Mouse (Mus musculus) liver, adult 2 months (tissue): Measurements from ENCODE around the gene Cog1. TPM values are rescaled to one million over a fixed set of nuclear protein-coding genes. Genes with fewer than 3 reads are reported as not detected.

Experiments used
- DNase-seq: peaks from one replicate; pipeline ENCODE4 v3.0.0-alpha.2; 2011; ENCODE audit warnings: low read depth, low spot score; ENCODE audit errors: extremely low read depth
- H3K27ac ChIP-seq: fragments of 200-500 bp; replicated peaks from 2 replicates; pipeline ENCODE4 v1.5.1; 2012; ENCODE audit warnings: low read depth, mild to moderate bottlenecking, control low read depth, inconsistent platforms, low read length; ENCODE audit not compliant: insufficient read depth
- H3K27me3 ChIP-seq: fragments of 200-500 bp; 2 replicates; pipeline ENCODE4 v1.6.1; 2012; ENCODE audit warnings: mild to moderate bottlenecking, moderate library complexity, low read length, inconsistent platforms; ENCODE audit not compliant: control insufficient read depth, insufficient read depth
- H3K36me3 ChIP-seq: fragments of 200-500 bp; 2 replicates; pipeline ENCODE4 v1.6.1; 2012; ENCODE audit warnings: low read length, inconsistent platforms; ENCODE audit not compliant: control insufficient read depth, insufficient read depth
- H3K4me1 ChIP-seq: fragments of 200-500 bp; 2 replicates; pipeline ENCODE4 v1.6.1; 2011; ENCODE audit warnings: low read length; ENCODE audit not compliant: control insufficient read depth, insufficient read depth
- H3K4me3 ChIP-seq: fragments of 200-500 bp; 2 replicates; pipeline ENCODE4 v1.5.1; 2011; ENCODE audit warnings: low read depth, mild to moderate bottlenecking, control low read depth, low read length, moderate library complexity; ENCODE audit not compliant: insufficient read depth
- H3K79me2 ChIP-seq: fragments of 200-500 bp; 2 replicates; pipeline ENCODE4 v1.6.1; 2012; ENCODE audit warnings: inconsistent platforms, mild to moderate bottlenecking, low read length, moderate library complexity; ENCODE audit not compliant: control insufficient read depth, insufficient read depth
- H3K9ac ChIP-seq: fragments of 200-500 bp; 2 replicates; pipeline ENCODE4 v1.6.1; 2012; ENCODE audit warnings: low read depth, mild to moderate bottlenecking, control low read depth, inconsistent platforms, low read length
- CTCF ChIP-seq: fragments of 200-500 bp; IDR thresholded peaks from 2 replicates; pipeline ENCODE4 v1.5.1; 2011; ENCODE audit warnings: low read depth, low read length, control low read depth
- POLR2A ChIP-seq: fragments of 200-500 bp; IDR thresholded peaks from 2 replicates; pipeline ENCODE4 v1.6.1; 2011; ENCODE audit warnings: low read length, control low read depth; ENCODE audit not compliant: insufficient read depth; ENCODE audit errors: extremely low read depth
- WGBS: fragments of 180-500 bp; shearing (Covaris S2); methylation state at CpG from one replicate; pipeline ENCODE4 v1.1.7; 2018; 5-methylcytosine and 5-hydroxymethylcytosine counted together
- polyA plus RNA-seq: library from polyadenylated mRNA; depleted of rRNA; stranded (reverse); fragments of >200 nt; gene quantifications from 2 replicates; pipeline ENCODE4 v1.2.3, GENCODE M21; 2012
- total RNA-seq: library from RNA; depleted of rRNA; stranded (reverse); fragments of >200 nt; gene quantifications from 2 replicates; pipeline ENCODE4 v1.2.3, GENCODE M21; 2014

Cog1 gene
- total and polyA plus RNA-seq, 2 experiments = 6.0 to 17.7 TPM

- WGBS = 60% methylated on average over 2 of the region's 2 CpGs
- DNase-seq = no peak
- H3K4me1 ChIP-seq = peaks cover 9% of the 10 kb centered on the region
- H3K27me3 ChIP-seq = no peaks in the 10 kb centered on the region
- H3K36me3 ChIP-seq = peaks cover 6% of the 10 kb centered on the region; the same call in 1 of the 2 replicates
- peaks cover 46% of the 10 kb centered on the region for H3K79me2 ChIP-seq
- TF ChIP-seq CTCF (no peak), POLR2A (no peak)
- H3K27ac ChIP-seq = peak overlapping the region; percentile 42
- H3K9ac ChIP-seq = 0 out of 2 replicates have a peak overlapping the region, but pooled peaks have one; percentile 14
- H3K4me3 ChIP-seq = no peak overlapping the region
These were observed 32.0 kb downstream of the Cog1 start for GRCm38 (mm10) chr11:113680954-113681353.

GRCm38 (mm10) chr11:113681979-113682378 is 33.0 kb downstream of the Cog1 start:
- no peak for TF ChIP-seq CTCF
- TF ChIP-seq POLR2A = no peak
- H3K9ac ChIP-seq = no peak overlapping the region
- peak; percentile 47 for DNase-seq

GRCm38 (mm10) chr11:113682897-113683626 is 34.1 kb downstream of the Cog1 start:
- Histone ChIP-seq H3K27me3 (no peaks in the 10 kb centered on the region), H3K4me1 (peaks cover 9% of the 10 kb centered on the region), H3K4me3 (peak overlapping the region; percentile 88), H3K79me2 (peaks cover 32% of the 10 kb centered on the region), H3K9ac (peak overlapping the region; percentile 95), H3K36me3 (no peaks in the 10 kb centered on the region; the same call in 1 of the 2 replicates), H3K27ac (peak overlapping the region; percentile 64)
- 5% methylated on average over 38 of the region's 38 CpGs for WGBS
- TF ChIP-seq POLR2A = no peak
- TF ChIP-seq CTCF = no peak
- no peak for DNase-seq

More at GRCm38 (mm10) chr11:113681979-113682378, 33.0 kb downstream of the Cog1 start:
- peaks cover 40% of the 10 kb centered on the region for H3K79me2 ChIP-seq
- H3K4me1 ChIP-seq = peaks cover 9% of the 10 kb centered on the region
- no peaks in the 10 kb centered on the region for H3K27me3 ChIP-seq
- no peak overlapping the region for H3K27ac ChIP-seq
- H3K4me3 ChIP-seq = no peak overlapping the region
- H3K36me3 ChIP-seq = peaks cover 2% of the 10 kb centered on the region; the same call in 1 of the 2 replicates

GRCm38 (mm10) chr11:113683627-113683956 is 34.6 kb downstream of the Cog1 start:
- under 1% methylated on average over 37 of the region's 38 CpGs for WGBS
- TF ChIP-seq POLR2A (no peak), CTCF (no peak)
- Histone ChIP-seq H3K27me3 (no peaks in the 10 kb centered on the region), H3K4me1 (peaks cover 9% of the 10 kb centered on the region), H3K27ac (peak overlapping the region; percentile 64), H3K9ac (peak overlapping the region; percentile 95), H3K36me3 (no peaks in the 10 kb centered on the region; the same call in 1 of the 2 replicates), H3K79me2 (peaks cover 28% of the 10 kb centered on the region), H3K4me3 (peak overlapping the region; percentile 88)
- no peak for DNase-seq

GRCm38 (mm10) chr11:113683957-113684706 is 35.2 kb downstream of the Cog1 start, which contains the start of the genes Fam104a and D11Wsu47e:
TSS of gene Fam104a (minus strand) at chr11:113684155.
TSS of gene D11Wsu47e (plus strand) at chr11:113684412.
- DNase-seq = peak; percentile 80
- peaks cover 9% of the 10 kb centered on the region for H3K4me1 ChIP-seq
- peaks cover 24% of the 10 kb centered on the region for H3K79me2 ChIP-seq
- H3K9ac ChIP-seq = peak within 1 kb of the TSS; percentile 95
- H3K4me3 ChIP-seq = peak within 1 kb of the TSS; percentile 88
- TF ChIP-seq POLR2A (peak; percentile 48; the same call in 1 of the 2 replicates), CTCF (no peak)
- H3K27me3 ChIP-seq = no peaks in the 10 kb centered on the region
- no peaks in the 10 kb centered on the region; the same call in 1 of the 2 replicates for H3K36me3 ChIP-seq
- WGBS = under 1% methylated on average over 73 of the region's 73 CpGs
- H3K27ac ChIP-seq = peak within 1 kb of the TSS; percentile 64
